Mouse (Mus musculus): ENCODE measurements at regions not wholly inside any gene's neighbourhood (a gene's known extent, or its start where the extent isn't known, plus 50 kb on each side); places are given as distances from the start of the nearest gene placed in this dataset.

DNA sequence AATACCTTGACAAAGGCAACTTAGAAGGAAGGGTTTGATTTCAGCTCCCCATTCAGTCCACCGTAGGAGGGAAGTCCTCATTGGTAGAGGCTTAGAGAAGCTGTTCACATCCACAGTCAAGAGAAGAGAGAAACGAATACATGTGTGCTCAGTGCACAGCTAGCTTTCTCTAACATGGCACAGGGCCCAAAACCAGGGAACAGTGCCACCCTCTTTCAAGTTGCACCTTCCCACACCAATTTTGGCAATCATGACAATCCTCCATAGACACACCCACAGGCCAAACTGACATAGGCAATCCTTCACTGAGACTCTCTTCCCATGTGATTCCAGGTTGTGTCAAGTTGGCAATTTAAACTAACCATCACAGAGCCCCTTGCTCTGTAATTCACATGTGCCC, 193.4 kb upstream of the Zfp462 start:
- no peak for TF ChIP-seq POLR2AphosphoS5 (IDR thresholded peaks at IDR 0.05; ENCODE audit: insufficient replicate concordance, low read depth, low read length)
- TF ChIP-seq GATA2 (IDR thresholded peaks at IDR 0.05; ENCODE audit: borderline replicate concordance, low read depth, low read length), result no peak
- TF ChIP-seq CTCF (IDR thresholded peaks at IDR 0.05; ENCODE audit: low read depth, low read length), result no peak
- no peak for TF ChIP-seq TAL1 (conservative IDR thresholded peaks at IDR 0.05; ENCODE audit: low read depth, low read length)
- TF ChIP-seq GATA1 (IDR thresholded peaks at IDR 0.05; ENCODE audit: borderline replicate concordance, low read length), result no peak
- Histone ChIP-seq H3K4me3 (ENCODE audit: low read depth, low read length) (no peak overlapping the region), H3K4me1 (ENCODE audit: insufficient read depth, low read depth, low read length) (no peaks in the 10 kb centered on the region), H3K36me3 (replicated peaks) (no peaks in the 10 kb centered on the region), H3K9me3 (replicated peaks) (peaks cover 16% of the 10 kb centered on the region), H3K27me3 (ENCODE audit: insufficient read depth, low read length) (no peaks in the 10 kb centered on the region)
- DNase-seq (ENCODE audit: low spot score) (no peak), ATAC-seq (ENCODE audit: extremely low read depth, insufficient number of reproducible peaks, low FRiP score, poor library complexity, severe bottlenecking) (no peak)

- Histone ChIP-seq H3K4me1 (ENCODE audit: insufficient read depth, low read depth, low read length) (no peaks in the 10 kb centered on the region), H3K9me3 (replicated peaks) (peaks cover 30% of the 10 kb centered on the region), H3K4me3 (ENCODE audit: low read depth, low read length) (no peak overlapping the region), H3K36me3 (replicated peaks) (no peaks in the 10 kb centered on the region), H3K27me3 (ENCODE audit: insufficient read depth, low read length) (no peaks in the 10 kb centered on the region)
- ATAC-seq (ENCODE audit: extremely low read depth, insufficient number of reproducible peaks, low FRiP score, poor library complexity, severe bottlenecking) (no peak), DNase-seq (ENCODE audit: low spot score) (no peak)
- TF ChIP-seq POLR2AphosphoS5 (IDR thresholded peaks at IDR 0.05; ENCODE audit: insufficient replicate concordance, low read depth, low read length) (no peak), GATA2 (IDR thresholded peaks at IDR 0.05; ENCODE audit: borderline replicate concordance, low read depth, low read length) (no peak), CTCF (IDR thresholded peaks at IDR 0.05; ENCODE audit: low read depth, low read length) (no peak), GATA1 (IDR thresholded peaks at IDR 0.05; ENCODE audit: borderline replicate concordance, low read length) (no peak), TAL1 (conservative IDR thresholded peaks at IDR 0.05; ENCODE audit: low read depth, low read length) (no peak)
These were observed 188.4 kb upstream of the Zfp462 start for GRCm38 (mm10) chr4:54756441-54756840.

DNA sequence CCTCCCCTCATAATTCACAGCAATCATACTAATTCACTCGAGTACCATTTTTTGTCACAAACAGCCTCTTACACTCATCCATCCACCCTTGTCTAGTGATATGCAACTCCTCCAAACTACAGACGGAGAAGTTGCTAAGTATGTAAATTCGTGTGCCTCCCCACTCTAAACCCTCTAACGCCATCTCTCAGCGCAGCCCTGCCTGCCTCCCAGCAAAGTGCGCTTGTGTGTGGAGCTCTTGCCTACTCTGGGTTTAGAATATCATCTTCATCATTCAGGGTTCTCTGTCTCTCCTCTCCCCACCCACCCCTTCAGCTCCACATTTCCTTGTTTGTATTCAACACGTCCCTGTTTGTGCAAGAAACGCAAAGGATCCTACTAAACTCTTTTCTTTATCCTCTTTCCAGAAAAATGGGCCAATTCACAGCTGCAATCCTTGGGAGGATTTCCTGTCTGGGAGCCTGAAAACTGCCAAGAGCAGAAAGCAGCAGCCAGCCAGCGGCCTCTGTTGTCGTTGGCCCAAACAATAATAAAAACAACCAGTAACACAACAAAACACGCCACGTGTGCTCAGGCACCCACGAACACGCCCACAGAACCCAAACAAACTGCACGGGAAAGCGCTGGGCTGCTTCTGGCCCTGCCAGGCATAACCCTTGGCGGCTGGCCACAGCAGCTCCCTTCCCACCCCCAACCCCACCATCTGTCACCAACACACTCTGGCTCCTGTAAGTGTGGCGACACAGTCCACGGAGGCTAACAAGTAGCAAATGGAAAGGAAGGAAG, 186.9 kb upstream of the Zfp462 start:
- no peak for ATAC-seq (ENCODE audit: extremely low read depth, insufficient number of reproducible peaks, low FRiP score, poor library complexity, severe bottlenecking)
- no peak overlapping the region for H3K4me3 ChIP-seq (ENCODE audit: low read depth, low read length)
- DNase-seq (ENCODE audit: low spot score), result no peak

DNA sequence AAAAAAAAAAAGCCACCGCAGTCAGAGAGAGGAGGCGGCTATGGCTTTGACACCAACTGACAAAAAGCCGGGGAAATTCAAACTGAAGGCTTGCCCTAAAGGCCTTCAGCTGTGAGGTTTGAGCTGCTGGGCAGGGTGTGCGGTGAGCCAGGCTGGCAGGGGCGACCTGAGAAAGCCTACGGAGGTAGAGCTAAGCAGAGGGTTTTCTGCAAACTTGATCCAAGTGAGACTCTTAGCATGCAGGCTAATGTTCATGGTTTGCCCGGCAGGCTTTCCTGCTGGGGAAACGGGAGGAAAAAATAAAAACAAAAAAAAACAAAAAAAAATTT, 186.4 kb upstream of the Zfp462 start:
- DNase-seq (ENCODE audit: low spot score) (no peak), ATAC-seq (ENCODE audit: extremely low read depth, insufficient number of reproducible peaks, low FRiP score, poor library complexity, severe bottlenecking) (no peak)
- Histone ChIP-seq H3K4me1 (ENCODE audit: insufficient read depth, low read depth, low read length) (no peaks in the 10 kb centered on the region), H3K27me3 (ENCODE audit: insufficient read depth, low read length) (no peaks in the 10 kb centered on the region), H3K36me3 (replicated peaks) (no peaks in the 10 kb centered on the region), H3K9me3 (replicated peaks) (peaks cover 42% of the 10 kb centered on the region), H3K4me3 (ENCODE audit: low read depth, low read length) (no peak overlapping the region)
- TF ChIP-seq GATA2 (IDR thresholded peaks at IDR 0.05; ENCODE audit: borderline replicate concordance, low read depth, low read length), result no peak
- no peak for TF ChIP-seq GATA1 (IDR thresholded peaks at IDR 0.05; ENCODE audit: borderline replicate concordance, low read length)
- TF ChIP-seq POLR2AphosphoS5 (IDR thresholded peaks at IDR 0.05; ENCODE audit: insufficient replicate concordance, low read depth, low read length), result no peak
- no peak for TF ChIP-seq CTCF (IDR thresholded peaks at IDR 0.05; ENCODE audit: low read depth, low read length)

More for the DNA sequence above, 186.9 kb upstream of the Zfp462 start:
- H3K9me3 ChIP-seq (replicated peaks), result peaks cover 42% of the 10 kb centered on the region
- H3K4me1 ChIP-seq (ENCODE audit: insufficient read depth, low read depth, low read length), result no peaks in the 10 kb centered on the region
- TF ChIP-seq GATA1 (IDR thresholded peaks at IDR 0.05; ENCODE audit: borderline replicate concordance, low read length), result no peak
- no peaks in the 10 kb centered on the region for H3K36me3 ChIP-seq (replicated peaks)
- H3K27me3 ChIP-seq (ENCODE audit: insufficient read depth, low read length), result no peaks in the 10 kb centered on the region

GRCm38 (mm10) chr4:54761257-54761656, 183.6 kb upstream of the Zfp462 start:
- Histone ChIP-seq H3K4me1 (ENCODE audit: insufficient read depth, low read depth, low read length) (no peaks in the 10 kb centered on the region), H3K27me3 (ENCODE audit: insufficient read depth, low read length) (no peaks in the 10 kb centered on the region), H3K36me3 (replicated peaks) (no peaks in the 10 kb centered on the region), H3K4me3 (ENCODE audit: low read depth, low read length) (no peak overlapping the region), H3K9me3 (replicated peaks) (peaks cover 45% of the 10 kb centered on the region)
- no peak for DNase-seq (ENCODE audit: low spot score)
- ATAC-seq (ENCODE audit: extremely low read depth, insufficient number of reproducible peaks, low FRiP score, poor library complexity, severe bottlenecking), result no peak
- no peak for TF ChIP-seq POLR2AphosphoS5 (IDR thresholded peaks at IDR 0.05; ENCODE audit: insufficient replicate concordance, low read depth, low read length)
- no peak for TF ChIP-seq GATA2 (IDR thresholded peaks at IDR 0.05; ENCODE audit: borderline replicate concordance, low read depth, low read length)
- TF ChIP-seq GATA1 (IDR thresholded peaks at IDR 0.05; ENCODE audit: borderline replicate concordance, low read length), result no peak

- Histone ChIP-seq H3K4me1 (ENCODE audit: insufficient read depth, low read depth, low read length) (no peaks in the 10 kb centered on the region), H3K36me3 (replicated peaks) (no peaks in the 10 kb centered on the region), H3K4me3 (ENCODE audit: low read depth, low read length) (no peak overlapping the region), H3K9me3 (replicated peaks) (peaks cover 43% of the 10 kb centered on the region), H3K27me3 (ENCODE audit: insufficient read depth, low read length) (no peaks in the 10 kb centered on the region)
- no peak for TF ChIP-seq POLR2AphosphoS5 (IDR thresholded peaks at IDR 0.05; ENCODE audit: insufficient replicate concordance, low read depth, low read length)
- no peak for TF ChIP-seq GATA2 (IDR thresholded peaks at IDR 0.05; ENCODE audit: borderline replicate concordance, low read depth, low read length)
- no peak for TF ChIP-seq TAL1 (conservative IDR thresholded peaks at IDR 0.05; ENCODE audit: low read depth, low read length)
- TF ChIP-seq GATA1 (IDR thresholded peaks at IDR 0.05; ENCODE audit: borderline replicate concordance, low read length), result no peak
- TF ChIP-seq CTCF (IDR thresholded peaks at IDR 0.05; ENCODE audit: low read depth, low read length), result no peak
- no peak for DNase-seq (ENCODE audit: low spot score)
- no peak for ATAC-seq (ENCODE audit: extremely low read depth, insufficient number of reproducible peaks, low FRiP score, poor library complexity, severe bottlenecking)
These were observed 179.8 kb upstream of the Zfp462 start for GRCm38 (mm10) chr4:54765045-54765444.

Data from G1E (cell line).